Mouse (Mus musculus) small intestine, adult 2 months (tissue): ENCODE measurements around the gene Rplp2. TPM values are rescaled to one million over a fixed set of nuclear protein-coding genes. Genes with fewer than 3 reads are reported as not detected.

Experiments used
- H3K27ac ChIP-seq: fragments of 200-500 bp; 2 replicates; pipeline ENCODE4 v1.5.1; 2012; ENCODE audit warnings: low read depth, low read length, control low read depth, inconsistent platforms; ENCODE audit not compliant: insufficient read depth
- H3K27me3 ChIP-seq: fragments of 200-500 bp; 2 replicates; pipeline ENCODE4 v1.6.1; 2012; ENCODE audit warnings: mild to moderate bottlenecking, moderate library complexity, low read length, inconsistent platforms; ENCODE audit not compliant: control insufficient read depth, insufficient read depth
- H3K36me3 ChIP-seq: fragments of 200-500 bp; 2 replicates; pipeline ENCODE4 v1.6.1; 2012; ENCODE audit warnings: mild to moderate bottlenecking, low read length, control low read depth, inconsistent platforms; ENCODE audit not compliant: control insufficient read depth, insufficient read depth
- H3K4me1 ChIP-seq: fragments of 200-500 bp; 2 replicates; pipeline ENCODE4 v1.6.1; 2012; ENCODE audit warnings: low read length, inconsistent platforms, mixed read lengths; ENCODE audit not compliant: control insufficient read depth, insufficient read depth, insufficient read length
- H3K4me3 ChIP-seq: fragments of 200-500 bp; 2 replicates; pipeline ENCODE4 v1.5.1; 2012; ENCODE audit warnings: low read depth, mild to moderate bottlenecking, control low read depth, inconsistent platforms, low read length, moderate library complexity
- CTCF ChIP-seq: fragments of 200-500 bp; IDR thresholded peaks from 2 replicates; pipeline ENCODE4 v1.5.1; 2012; ENCODE audit warnings: low read depth, mild to moderate bottlenecking, control low read depth, inconsistent platforms, low read length, moderate library complexity, mixed read lengths; ENCODE audit not compliant: insufficient replicate concordance, insufficient read length; ENCODE audit errors: extremely low read depth
- POLR2A ChIP-seq: fragments of 200-500 bp; IDR thresholded peaks from 2 replicates; pipeline ENCODE4 v1.6.1; 2012; ENCODE audit warnings: low read depth, mild to moderate bottlenecking, control low read depth, inconsistent platforms, low read length, moderate library complexity
- WGBS: fragments of 180-500 bp; shearing (Covaris S2); methylation state at CpG from one replicate; pipeline ENCODE4 v1.1.7; 2018; 5-methylcytosine and 5-hydroxymethylcytosine counted together
- polyA plus RNA-seq: library from polyadenylated mRNA; depleted of rRNA; stranded (reverse); fragments of >200 nt; gene quantifications from 2 replicates; pipeline ENCODE4 v1.2.3, GENCODE M21; 2012

The Rplp2 gene
- polyA plus RNA-seq, 1 experiment = 441 TPM

- TF ChIP-seq CTCF (no peak), POLR2A (no peak)
- 94% methylated on average over 19 of the region's 19 CpGs for WGBS
- H3K27me3 ChIP-seq = no peaks in the 10 kb centered on the region
- peaks cover 35% of the 10 kb centered on the region for H3K4me1 ChIP-seq
- H3K36me3 ChIP-seq = peaks cover 38% of the 10 kb centered on the region
- H3K27ac ChIP-seq = no peak overlapping the region
- no peak overlapping the region for H3K4me3 ChIP-seq
Measured at GRCm38 (mm10) chr7:141431434-141432185, 15.6 kb upstream of the Rplp2 start.

DNA sequence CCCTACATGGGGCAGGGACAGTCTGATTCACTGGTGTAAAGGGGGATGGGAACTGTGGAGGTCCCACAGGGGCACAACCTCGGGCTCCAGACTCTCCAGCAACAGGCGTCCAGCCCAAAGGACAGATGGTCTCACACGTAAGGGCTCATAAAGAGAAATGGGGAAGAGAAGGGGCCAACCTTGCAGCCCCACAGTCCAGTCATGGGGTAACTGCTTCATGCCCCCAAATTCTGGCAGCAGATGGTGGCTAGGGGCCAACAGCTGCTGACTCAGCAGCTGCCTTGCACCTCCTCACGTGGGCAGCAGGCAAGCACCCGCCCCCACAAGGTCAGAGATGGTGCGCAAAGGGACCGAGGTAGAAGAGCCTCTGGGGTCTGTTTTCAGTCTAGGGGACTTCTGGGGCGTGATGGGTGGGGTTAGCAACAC is 15.0 kb upstream of the Rplp2 start:
- H3K4me1 ChIP-seq = peaks cover 34% of the 10 kb centered on the region
- H3K27ac ChIP-seq = no peak overlapping the region
- no peaks in the 10 kb centered on the region for H3K27me3 ChIP-seq
- peaks cover 38% of the 10 kb centered on the region for H3K36me3 ChIP-seq
- H3K4me3 ChIP-seq = no peak overlapping the region
- WGBS = 85% methylated on average over 8 of the region's 8 CpGs
- TF ChIP-seq CTCF (no peak), POLR2A (no peak)

DNA sequence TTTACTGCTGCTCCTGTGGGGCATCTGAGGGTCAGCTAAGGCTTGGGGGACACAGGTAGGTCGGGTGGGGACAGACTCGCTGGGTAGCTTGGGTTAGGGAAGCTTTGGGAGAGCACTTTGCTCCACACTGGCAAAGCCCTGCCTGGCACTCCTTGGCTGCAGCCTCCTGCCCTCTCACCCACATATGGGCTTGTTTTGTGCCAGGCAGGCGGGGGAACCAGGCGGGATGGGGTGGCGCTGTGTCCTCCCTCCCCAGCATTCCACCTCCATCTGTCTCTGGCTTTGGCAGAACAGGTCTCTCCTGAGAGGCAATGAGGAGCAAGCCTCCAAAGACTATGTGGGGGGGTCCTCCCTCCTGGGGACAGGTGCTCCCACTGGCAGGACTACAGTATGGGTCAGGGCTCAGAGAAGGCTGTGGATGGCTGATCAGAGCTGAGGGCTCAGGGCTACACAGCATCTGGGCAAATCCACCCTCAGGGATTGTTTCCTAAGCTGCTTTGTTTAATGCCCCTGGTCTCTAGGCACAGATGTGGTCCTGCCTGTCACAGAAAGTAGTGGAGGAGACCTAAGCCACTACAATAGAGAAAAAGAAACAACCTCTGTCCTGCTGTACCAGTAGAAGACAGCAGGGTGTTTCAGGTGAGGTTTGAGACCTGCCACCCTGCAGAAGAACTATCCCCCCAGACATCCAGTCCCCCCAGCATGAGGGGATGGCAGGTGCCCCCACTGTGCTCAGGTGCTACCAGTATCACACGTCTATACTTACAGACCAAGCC is 14.2 kb upstream of the Rplp2 start:
- peaks cover 38% of the 10 kb centered on the region for H3K36me3 ChIP-seq
- H3K4me1 ChIP-seq = peaks cover 34% of the 10 kb centered on the region
- no peak overlapping the region for H3K27ac ChIP-seq
- WGBS = 79% methylated on average over 6 of the region's 6 CpGs
- peak overlapping the region; percentile 2; the same call in 1 of the 2 replicates for H3K4me3 ChIP-seq
- TF ChIP-seq POLR2A (no peak), CTCF (no peak)
- H3K27me3 ChIP-seq = no peaks in the 10 kb centered on the region

DNA sequence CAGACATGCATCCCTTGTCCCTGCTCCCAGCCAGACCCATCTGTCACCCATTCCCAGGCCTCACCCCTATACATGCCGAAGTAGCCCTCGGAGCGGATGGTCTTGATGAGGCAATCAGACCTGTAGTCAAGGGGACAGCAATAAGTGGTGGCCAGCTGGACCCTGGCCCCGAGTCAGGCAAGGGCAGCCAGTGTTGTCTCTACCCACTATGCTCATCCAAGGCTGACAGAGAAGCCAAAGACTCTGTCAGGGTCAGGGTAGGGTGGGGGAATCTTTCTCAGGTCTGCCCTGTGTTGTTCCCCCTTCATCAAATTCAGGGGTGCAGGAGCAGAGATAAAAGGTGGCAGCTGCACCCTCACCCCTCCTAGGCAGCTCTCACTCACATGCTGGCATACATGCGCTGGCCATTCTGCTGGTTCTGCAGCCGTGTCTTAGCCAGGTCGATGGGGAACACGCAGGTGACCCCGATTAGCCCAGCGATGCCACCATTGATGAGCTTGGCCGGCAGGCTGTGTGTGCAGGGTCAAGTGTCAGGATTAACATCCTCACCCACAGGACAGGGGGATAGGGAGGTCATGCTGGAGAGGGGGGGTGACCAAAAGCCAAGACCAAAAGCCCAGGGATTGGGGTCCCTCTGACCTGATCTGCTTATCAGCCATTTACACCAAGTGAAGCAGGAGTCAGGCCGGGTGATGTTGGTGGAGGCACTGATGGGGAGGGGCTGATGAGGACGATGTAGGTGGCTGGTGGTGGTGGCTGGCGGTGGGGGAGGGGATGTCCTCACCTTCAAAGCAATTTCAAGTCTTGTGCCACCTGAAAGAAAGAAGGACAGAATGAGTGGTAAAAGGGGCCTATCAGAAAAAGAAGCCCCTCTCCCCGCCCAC is 13.4 kb upstream of the Rplp2 start:
- Histone ChIP-seq H3K27me3 (no peaks in the 10 kb centered on the region), H3K4me1 (peaks cover 31% of the 10 kb centered on the region), H3K27ac (no peak overlapping the region), H3K4me3 (peak overlapping the region; percentile 74), H3K36me3 (peaks cover 38% of the 10 kb centered on the region)
- 84% methylated on average over 15 of the region's 15 CpGs for WGBS
- no peak for TF ChIP-seq CTCF
- no peak for TF ChIP-seq POLR2A

DNA sequence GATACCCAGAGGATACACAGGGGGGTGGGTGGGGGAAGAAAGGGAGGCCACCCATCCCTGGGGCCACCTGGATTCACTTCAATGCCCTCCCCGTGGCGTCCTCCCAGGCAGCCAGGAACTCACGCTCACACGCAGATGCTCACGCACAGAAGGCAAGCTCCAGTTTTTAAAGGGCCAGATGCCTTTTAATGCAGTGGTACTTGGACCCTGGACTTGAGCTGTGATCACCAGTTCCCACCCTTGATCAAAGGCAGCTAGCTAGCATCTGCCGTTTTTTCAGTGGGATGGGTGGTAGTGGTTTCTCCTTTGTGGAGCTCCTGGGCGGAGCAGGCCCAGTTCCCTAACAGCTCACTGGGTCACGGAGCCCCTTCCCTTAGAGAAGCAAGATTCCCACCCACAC is 12.7 kb upstream of the Rplp2 start:
- no peaks in the 10 kb centered on the region for H3K27me3 ChIP-seq
- peaks cover 28% of the 10 kb centered on the region for H3K4me1 ChIP-seq
- TF ChIP-seq CTCF = no peak
- TF ChIP-seq POLR2A = no peak
- H3K27ac ChIP-seq = peak overlapping the region; percentile 50
- 23% methylated on average over 8 of the region's 8 CpGs for WGBS
- H3K4me3 ChIP-seq = peak overlapping the region; percentile 74
- peaks cover 38% of the 10 kb centered on the region for H3K36me3 ChIP-seq

DNA sequence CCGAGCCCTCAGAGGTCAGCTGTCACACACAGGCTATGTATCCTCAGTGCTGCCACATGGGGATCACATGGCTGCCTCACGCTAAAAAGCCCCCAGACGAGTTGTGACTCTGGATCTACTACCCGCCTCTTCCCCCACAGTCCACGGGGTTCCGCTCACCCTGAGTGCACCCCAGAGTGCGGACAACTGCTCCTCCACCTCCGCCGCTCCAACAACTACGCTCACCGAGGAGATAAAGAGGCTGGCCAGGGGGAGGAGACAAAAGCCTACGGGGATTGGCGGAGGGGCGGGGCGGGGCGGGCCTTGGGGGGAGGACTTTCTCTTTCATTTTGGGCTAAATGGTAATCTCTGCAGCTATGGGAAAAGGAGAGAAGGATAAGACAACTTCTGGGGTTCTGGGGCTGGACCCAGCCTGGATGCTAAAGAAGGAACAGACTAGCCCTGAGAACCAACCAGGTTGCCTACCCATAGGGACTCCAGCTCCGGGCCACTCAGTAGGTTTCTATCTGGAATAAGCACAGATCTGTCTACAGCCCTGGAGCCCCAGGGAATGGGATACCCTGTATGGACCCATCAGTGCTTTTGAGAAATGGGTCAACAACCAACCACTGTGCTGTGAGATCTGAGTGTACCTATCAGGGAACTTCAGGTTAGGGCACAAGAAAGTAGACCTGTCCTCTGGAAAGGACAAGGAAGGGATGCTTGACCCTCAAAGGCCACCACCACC is 11.9 kb upstream of the Rplp2 start:
- Histone ChIP-seq H3K4me3 (peak overlapping the region; percentile 74), H3K27me3 (no peaks in the 10 kb centered on the region), H3K36me3 (peaks cover 36% of the 10 kb centered on the region), H3K27ac (peak overlapping the region; percentile 96), H3K4me1 (peaks cover 26% of the 10 kb centered on the region)
- TF ChIP-seq CTCF (no peak), POLR2A (peak; percentile 92)
- 3% methylated on average over 17 of the region's 17 CpGs for WGBS
